Mouse (Mus musculus): ENCODE data around the gene Vps45. TPM values are rescaled to one million over a fixed set of nuclear protein-coding genes. Genes with fewer than 3 reads are reported as not detected.

The Vps45 gene
- 44.5 and 48.8 TPM in 2 replicates for polyA plus RNA-seq (2015; fragmentation: Nextera tagmentation; extraction: Ambion mirVana)

DNA sequence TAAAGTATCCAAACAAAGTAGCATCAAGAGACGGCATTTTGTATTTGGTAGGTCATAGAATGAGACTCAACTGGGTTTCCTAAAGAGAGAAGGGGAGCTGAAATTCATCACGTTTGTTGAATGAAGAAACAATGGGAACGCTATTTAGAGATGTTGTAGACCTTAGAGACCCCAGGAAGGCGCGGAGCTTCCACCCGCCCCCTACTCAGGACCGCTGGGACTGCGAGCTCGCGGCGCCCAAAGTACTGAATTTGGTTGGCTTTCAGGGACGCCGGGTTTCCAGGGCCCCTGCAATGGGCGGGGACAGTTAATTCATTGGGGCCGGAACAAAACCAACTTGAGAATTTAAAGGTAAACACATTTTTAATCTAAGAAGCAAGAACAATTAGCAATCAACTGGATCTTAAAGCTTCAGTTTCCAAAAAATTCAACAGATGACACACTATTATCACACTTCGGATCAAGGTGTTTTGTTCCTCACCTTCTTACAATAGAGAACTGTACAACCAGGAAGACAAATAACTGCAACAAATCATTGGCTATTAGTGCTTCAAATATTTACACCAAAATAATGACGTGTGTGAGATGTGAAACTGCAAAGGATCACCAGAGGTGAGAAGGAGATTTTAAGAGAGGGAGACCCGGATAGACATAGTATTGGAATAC, at the start of gene Vps45:
Gene Vps45 (minus strand): TSS at position 236 of the 666 bp plus-strand sequence.

DNA sequence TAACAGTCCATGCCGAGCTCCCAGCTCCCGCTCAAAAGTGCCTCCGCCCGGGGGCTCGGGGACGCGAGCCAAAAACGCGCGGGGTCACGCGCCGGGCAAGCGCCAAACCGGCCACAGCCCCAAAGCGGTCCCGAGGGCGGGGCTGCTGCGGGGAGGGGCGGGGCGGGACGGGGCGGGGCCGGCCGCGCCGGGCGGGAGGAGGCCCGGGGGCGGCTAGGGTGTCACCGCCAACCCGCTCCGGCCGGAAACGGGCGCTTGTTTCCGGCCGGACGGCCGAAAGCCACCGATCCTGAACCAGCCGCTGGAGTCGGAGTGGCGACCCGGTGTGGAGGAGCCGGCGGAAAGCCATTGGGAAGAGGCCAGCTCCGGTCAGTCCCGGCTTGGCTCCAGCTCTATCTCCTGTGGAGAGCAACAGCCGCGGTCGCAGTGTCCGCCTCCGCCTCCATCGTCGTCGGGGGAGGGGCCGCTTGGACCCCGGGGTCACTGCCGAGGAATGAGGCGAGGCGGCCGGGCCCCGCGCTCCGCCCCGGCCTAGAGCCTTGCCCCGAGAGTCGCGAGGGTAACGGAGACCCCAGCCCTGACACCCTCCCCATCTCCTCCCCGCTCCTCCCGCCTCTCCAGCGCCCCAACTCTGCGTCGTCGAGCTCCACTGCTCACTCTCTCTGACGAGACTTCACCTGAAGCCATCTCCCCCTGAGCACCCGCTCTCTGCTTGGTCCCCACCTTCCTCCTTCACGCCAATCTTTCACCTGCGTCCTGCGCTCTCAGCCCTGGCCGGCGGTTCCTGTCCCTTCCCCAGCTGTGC, 46.2 kb upstream of the Vps45 start, which contains the start of gene Otud7b:
Gene Otud7b (plus strand): TSS at position 267 of the 805 bp plus-strand sequence.

DNA sequence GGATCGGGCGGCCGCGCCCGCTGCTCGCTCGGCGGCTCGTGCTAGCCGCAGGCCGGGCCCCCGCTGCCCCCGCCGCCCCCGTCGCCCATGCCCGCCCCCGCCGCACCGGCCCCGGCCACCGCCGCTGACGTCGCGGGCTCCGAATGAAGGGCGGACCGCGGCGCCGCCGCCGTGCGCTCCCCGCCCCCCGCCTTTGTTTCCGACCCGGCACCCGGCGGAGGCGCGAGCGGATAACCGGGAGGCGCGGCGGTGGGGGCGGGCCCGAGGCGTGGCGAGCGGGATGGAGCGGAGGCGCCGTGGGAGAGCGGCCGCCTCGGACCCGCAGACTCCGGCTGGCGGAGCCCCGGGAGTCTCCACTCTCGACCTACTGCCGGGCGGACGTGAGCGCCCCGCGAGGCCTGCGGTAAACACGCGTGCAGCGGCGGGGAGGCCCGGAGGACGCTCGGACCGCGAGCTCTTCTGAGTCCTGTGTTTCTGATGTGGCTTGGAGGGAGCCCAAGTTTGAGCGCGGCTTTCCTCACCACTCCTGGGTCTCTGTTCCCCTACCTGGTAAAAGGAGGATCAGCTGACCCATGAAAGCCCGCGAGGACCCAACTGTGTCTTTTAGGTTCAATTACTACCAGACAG, 62.4 kb downstream of the Vps45 start, which contains the start of gene Plekho1:
Gene Plekho1 (minus strand): TSS at position 200 of the 627 bp plus-strand sequence.

Other genes starting within 250 kb of the Vps45 start
- gene Rprd2, start 239.6 kb downstream of the Vps45 start, polyA plus RNA-seq (2015; fragmentation: Nextera tagmentation; extraction: Ambion mirVana), result 15.8 and 21.5 TPM in 2 replicates
- 12.8 and 15.7 TPM in 2 replicates for gene Prpf3, start 202.6 kb downstream of the Vps45 start, polyA plus RNA-seq (2015; fragmentation: Nextera tagmentation; extraction: Ambion mirVana)
- gene Mrps21, start 186.9 kb downstream of the Vps45 start, polyA plus RNA-seq (2015; fragmentation: Nextera tagmentation; extraction: Ambion mirVana), result 417 and 460 TPM in 2 replicates
- 1.6 TPM in 2 replicates for gene Ciart, start 176.2 kb downstream of the Vps45 start, polyA plus RNA-seq (2015; fragmentation: Nextera tagmentation; extraction: Ambion mirVana)
- 32.2 and 76.3 TPM in 2 replicates for gene BC028528, start 166.5 kb downstream of the Vps45 start, polyA plus RNA-seq (2015; fragmentation: Nextera tagmentation; extraction: Ambion mirVana)
- gene Aph1a, start 164.5 kb downstream of the Vps45 start, polyA plus RNA-seq (2015; fragmentation: Nextera tagmentation; extraction: Ambion mirVana), result 27.3 and 44.6 TPM in 2 replicates
- gene Car14, start 153.8 kb downstream of the Vps45 start, polyA plus RNA-seq (2015; fragmentation: Nextera tagmentation; extraction: Ambion mirVana), result 1.1 and 1.3 TPM in 2 replicates
- 65.3 and 81.3 TPM in 2 replicates for gene Anp32e, start 129.2 kb downstream of the Vps45 start, polyA plus RNA-seq (2015; fragmentation: Nextera tagmentation; extraction: Ambion mirVana)
- gene Plekho1, start 62.5 kb downstream of the Vps45 start, polyA plus RNA-seq (2015; fragmentation: Nextera tagmentation; extraction: Ambion mirVana), result 25.3 and 38.4 TPM in 2 replicates
- gene Otud7b, start 46.1 kb upstream of the Vps45 start, polyA plus RNA-seq (2015; fragmentation: Nextera tagmentation; extraction: Ambion mirVana), result 10.6 and 16.1 TPM in 2 replicates
- 16.9 and 21.9 TPM in 2 replicates for gene Mtmr11, start 103.5 kb upstream of the Vps45 start, polyA plus RNA-seq (2015; fragmentation: Nextera tagmentation; extraction: Ambion mirVana)
- 68.8 and 90.2 TPM in 2 replicates for gene Sf3b4, start 113.9 kb upstream of the Vps45 start, polyA plus RNA-seq (2015; fragmentation: Nextera tagmentation; extraction: Ambion mirVana)
- gene Sv2a, start 122.7 kb upstream of the Vps45 start, polyA plus RNA-seq (2015; fragmentation: Nextera tagmentation; extraction: Ambion mirVana), result 7.0 and 12.5 TPM in 2 replicates
- 94.8 and 99.9 TPM in 2 replicates for gene Bola1, start 161.2 kb upstream of the Vps45 start, polyA plus RNA-seq (2015; fragmentation: Nextera tagmentation; extraction: Ambion mirVana)
- 0.35 TPM in 1 of 2 replicates, not detected in the other for gene Hist2h2ab, start 161.4 kb upstream of the Vps45 start, polyA plus RNA-seq (2015; fragmentation: Nextera tagmentation; extraction: Ambion mirVana)
- gene Hist2h2ac, start 162.4 kb upstream of the Vps45 start, polyA plus RNA-seq (2015; fragmentation: Nextera tagmentation; extraction: Ambion mirVana), result 4.3 and 5.1 TPM in 2 replicates
- gene Hist2h2be, start 162.7 kb upstream of the Vps45 start, polyA plus RNA-seq (2015; fragmentation: Nextera tagmentation; extraction: Ambion mirVana), result 3.7 and 6.3 TPM in 2 replicates
- gene Hist2h3c2, start 180.7 kb upstream of the Vps45 start, polyA plus RNA-seq (2015; fragmentation: Nextera tagmentation; extraction: Ambion mirVana), result 2.3 and 5.0 TPM in 2 replicates
- gene Hist2h2aa2, start 181.8 kb upstream of the Vps45 start, polyA plus RNA-seq (2015; fragmentation: Nextera tagmentation; extraction: Ambion mirVana), result 258 and 451 TPM in 2 replicates
- 71.6 and 129 TPM in 2 replicates for gene Hist2h2aa1, start 187.0 kb upstream of the Vps45 start, polyA plus RNA-seq (2015; fragmentation: Nextera tagmentation; extraction: Ambion mirVana)
- 0.63 TPM in 1 of 2 replicates, not detected in the other for gene Hist2h3c1, start 188.2 kb upstream of the Vps45 start, polyA plus RNA-seq (2015; fragmentation: Nextera tagmentation; extraction: Ambion mirVana)
- 1.8 and 3.8 TPM in 2 replicates for gene Hist2h4, start 204.8 kb upstream of the Vps45 start, polyA plus RNA-seq (2015; fragmentation: Nextera tagmentation; extraction: Ambion mirVana)
- 12.9 and 15.1 TPM in 2 replicates for gene Hist2h3b, start 210.2 kb upstream of the Vps45 start, polyA plus RNA-seq (2015; fragmentation: Nextera tagmentation; extraction: Ambion mirVana)
- 3.5 and 4.4 TPM in 2 replicates for gene Hist2h2bb, start 211.3 kb upstream of the Vps45 start, polyA plus RNA-seq (2015; fragmentation: Nextera tagmentation; extraction: Ambion mirVana)
- gene Fcgr1, start 235.5 kb upstream of the Vps45 start, polyA plus RNA-seq (2015; fragmentation: Nextera tagmentation; extraction: Ambion mirVana), result 4.1 and 5.1 TPM in 2 replicates